Mouse (Mus musculus): Measurements from ENCODE around the gene Nkx2-2.

Gene Nkx2-2

DNA sequence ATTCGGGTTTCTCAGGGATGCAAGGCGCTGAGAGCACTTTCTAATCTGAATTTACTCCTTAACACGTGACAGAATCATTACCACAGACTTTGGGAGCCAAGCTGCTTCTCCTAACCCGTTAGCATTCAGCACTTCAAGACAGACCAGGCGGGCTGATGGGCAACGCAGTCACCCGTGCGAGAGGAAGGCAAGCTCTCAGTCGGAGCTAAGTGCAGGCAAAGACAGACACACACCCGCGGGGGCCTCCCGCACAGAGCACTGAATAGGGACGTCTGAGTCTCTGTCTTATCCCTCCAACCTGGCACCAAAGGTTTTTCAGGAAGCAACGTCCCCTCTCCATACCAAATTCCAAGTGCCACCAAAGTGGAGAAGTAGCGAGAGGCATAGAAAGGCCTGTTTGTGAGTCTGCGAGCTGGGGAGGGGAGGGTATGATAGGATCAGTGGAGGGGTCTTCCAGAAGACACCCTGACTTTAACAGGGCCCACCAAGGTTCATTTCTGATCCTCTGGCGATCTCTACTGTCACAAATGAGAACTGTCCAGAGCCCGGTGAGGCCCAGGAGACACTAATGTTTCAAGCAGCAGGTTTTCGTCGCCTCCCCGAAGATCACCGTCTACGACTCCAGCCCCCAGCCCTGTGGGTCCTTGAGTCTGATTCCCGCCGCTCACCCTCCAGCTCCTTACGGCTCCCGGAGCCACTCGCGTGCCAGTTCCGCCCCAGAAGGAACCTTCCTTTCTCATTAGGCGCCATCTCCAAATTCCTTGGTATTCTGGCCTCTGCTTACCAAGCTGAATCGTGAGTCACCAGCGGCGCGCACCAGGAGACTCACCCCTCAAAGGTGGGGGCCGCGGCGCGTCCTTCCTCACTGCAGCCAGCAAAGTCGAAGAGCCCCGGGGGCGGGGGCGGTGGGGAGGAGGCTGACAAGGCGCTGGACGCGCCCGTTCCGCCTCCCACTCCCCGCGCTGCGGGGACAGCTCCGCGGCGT lies at the start of gene Nkx2-2:
Nkx2-2 (minus strand) TSS at position 973 of the 985 bp plus-strand sequence.
- DNase-seq (ENCODE audit: extremely low spot score, low read depth, low spot score): no peak

DNA sequence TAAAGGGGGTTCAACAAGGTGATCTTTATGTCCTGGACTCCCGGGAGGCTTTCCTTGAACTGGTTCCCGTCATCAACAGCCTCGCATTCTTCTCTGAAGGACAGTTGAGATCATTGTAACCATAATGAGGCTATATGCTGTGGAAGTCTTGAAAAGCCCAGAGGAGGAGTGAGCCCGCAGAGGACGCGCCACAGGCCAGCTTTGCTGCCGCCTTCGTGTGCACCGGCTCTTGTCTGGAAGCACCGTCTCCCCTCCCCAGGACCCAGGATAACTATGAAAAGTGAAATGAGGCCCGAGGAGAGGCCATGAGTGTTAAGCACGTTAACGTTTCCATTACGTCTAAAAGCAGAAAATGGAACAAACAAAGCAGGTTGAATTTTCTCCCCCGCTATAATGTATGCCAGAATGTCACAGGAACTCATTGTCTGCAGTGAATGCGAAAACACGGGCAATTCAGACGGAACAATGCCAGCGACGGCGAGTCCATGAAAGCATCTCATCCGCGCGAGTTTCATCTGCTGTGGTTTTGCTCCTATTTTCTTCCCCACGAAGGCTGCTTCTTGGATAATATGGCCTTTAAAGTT lies 41.8 kb upstream of the Nkx2-2 start:
- no peak for DNase-seq (ENCODE audit: extremely low spot score, low read depth, low spot score)

DNA sequence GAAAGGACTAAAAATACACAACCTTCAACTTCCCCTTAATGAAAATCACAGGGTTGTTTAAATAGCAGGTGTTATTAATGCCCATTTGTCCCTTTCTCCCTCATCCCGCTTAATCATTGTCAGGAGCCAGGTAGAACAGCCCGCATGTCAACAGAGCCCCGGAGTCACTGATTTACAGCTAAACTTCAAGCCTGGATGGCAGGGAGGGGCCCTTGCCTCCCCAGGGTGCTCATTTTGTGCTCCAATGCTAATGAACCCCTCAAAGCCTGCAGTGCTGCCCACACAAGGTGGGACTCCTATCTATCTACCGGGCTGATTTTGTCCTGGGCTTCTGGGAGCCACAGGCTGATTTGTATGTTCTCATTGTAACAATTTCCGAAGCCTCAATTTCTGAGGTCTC lies 37.1 kb upstream of the Nkx2-2 start:
- DNase-seq (ENCODE audit: extremely low spot score, low read depth, low spot score): no peak

DNA sequence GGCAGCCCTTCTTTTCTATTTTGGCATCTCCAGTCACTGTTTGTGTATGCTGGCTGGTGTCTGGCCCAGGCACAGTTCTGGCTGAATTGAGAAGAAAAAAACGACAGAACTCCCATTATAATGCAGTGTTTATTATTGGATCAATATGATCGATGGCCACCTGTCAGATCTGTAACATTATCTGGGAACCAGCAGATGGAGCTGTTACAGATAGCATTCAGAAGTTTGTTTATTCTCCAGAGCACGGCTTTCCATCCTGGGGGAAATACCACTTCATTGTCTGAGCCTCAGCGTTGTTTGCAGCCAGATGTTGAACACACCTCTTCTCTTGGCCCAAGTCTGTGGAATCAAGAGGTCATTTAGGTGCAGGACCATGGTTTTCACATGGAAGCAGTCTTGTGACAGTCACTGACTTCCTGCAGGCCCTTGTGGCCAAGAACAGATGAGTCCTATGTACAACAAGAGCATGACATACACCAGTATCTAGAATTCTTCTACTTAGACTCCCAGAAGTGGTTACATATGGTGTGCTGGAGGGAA lies 11.1 kb upstream of the Nkx2-2 start:
- no peak for DNase-seq (ENCODE audit: extremely low spot score, low read depth, low spot score)

DNA sequence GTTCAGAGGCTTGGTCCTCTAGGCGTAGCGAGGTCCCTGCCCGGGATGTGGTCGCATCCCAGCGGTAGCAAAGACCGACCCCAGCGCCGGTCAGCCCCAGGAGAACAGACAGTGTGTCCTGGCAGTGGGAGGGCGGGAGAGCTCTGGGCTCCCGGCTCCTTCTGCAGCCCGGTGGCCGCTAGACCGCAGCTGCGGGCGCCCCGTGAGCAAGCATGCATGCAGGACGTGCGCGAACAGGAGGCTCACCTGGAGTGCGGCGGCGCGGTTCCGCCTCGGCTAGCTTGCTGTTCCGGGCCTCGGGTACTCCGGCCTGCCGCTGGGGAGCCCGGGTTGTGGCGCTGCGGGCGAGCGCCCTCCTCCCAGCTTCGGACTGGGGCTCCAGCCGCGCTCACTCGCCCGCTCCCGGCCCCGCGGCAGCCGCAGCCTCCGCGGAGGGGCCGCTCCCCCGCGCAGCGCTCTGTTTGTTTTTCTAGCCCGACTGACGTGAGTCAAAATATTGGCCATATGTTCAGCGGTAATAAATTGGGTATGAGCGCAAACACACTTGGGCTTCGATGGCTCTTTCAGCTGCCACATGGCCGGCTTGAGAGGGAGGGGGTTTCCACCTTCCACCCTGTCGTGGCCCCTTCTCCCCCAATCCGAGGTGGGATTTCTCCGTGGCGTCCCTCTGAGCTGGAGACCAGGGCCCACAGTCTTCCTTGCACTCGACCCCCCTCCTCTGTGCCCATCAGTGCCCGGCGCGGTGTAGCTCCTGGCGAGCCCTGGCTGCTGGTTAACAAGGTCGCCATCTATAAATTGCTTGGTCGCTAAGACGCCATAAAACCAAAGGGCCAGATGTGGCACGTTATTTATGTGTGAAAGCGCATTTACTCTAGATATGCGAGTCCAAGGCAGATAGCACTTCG lies 920 bp upstream of the Nkx2-2 start:
- DNase-seq (ENCODE audit: extremely low spot score, low read depth, low spot score): no peak

DNA sequence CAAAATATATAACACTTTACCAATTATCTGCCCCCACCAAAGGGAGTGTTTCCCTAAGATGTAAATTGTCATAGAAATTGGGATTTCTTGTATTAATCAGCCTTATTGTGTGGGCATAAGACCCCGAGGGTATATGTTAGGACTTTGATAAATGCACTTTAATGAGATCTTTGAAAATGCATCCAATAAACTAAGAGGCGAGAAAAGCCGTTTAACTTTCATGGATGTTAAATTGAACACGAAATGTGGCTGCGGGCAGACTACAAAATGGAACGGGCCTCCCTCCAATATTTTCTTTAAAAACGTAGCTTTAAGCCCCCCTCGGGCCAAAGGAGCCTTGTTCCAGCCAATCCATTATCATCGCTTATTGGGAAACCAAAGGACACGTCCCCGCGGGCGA lies 1.3 kb downstream of the Nkx2-2 start:
- DNase-seq (ENCODE audit: extremely low spot score, low read depth, low spot score): no peak

DNA sequence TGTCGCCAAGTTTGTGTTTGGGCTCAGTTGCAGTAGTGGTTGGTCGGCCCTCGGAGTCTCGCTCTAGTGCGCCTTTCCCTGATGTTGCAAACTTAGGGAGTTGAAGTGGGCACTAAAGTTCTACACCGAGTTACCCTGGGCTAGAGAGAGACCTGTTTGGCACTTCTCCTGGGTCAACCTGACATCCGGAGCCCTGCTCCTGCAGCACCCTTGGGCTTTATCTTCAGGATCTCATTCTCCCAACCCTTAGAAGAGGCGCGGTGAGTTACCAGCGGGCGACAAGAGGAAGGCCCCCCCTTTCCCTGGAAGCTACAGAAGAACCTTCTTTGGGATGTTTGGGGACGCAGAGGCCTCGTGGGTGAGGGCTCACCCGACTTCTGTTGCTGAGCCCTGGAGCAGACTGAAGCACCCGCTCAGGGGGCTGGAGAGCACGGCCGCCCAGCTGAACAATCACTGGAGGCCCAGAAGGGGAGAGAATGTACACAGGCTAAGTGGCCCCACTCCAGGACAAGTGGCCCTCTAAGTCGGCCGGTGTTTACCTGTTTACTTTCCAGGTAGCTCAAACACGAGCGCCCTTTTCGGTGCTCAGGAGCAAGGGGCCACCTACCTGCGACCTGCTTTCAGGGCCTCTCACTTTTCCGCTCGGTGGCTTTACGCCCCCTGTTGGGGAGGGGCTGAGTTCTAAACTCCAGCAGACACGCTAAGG lies 3.6 kb downstream of the Nkx2-2 start:
- no peak for DNase-seq (ENCODE audit: extremely low spot score, low read depth, low spot score)

DNA sequence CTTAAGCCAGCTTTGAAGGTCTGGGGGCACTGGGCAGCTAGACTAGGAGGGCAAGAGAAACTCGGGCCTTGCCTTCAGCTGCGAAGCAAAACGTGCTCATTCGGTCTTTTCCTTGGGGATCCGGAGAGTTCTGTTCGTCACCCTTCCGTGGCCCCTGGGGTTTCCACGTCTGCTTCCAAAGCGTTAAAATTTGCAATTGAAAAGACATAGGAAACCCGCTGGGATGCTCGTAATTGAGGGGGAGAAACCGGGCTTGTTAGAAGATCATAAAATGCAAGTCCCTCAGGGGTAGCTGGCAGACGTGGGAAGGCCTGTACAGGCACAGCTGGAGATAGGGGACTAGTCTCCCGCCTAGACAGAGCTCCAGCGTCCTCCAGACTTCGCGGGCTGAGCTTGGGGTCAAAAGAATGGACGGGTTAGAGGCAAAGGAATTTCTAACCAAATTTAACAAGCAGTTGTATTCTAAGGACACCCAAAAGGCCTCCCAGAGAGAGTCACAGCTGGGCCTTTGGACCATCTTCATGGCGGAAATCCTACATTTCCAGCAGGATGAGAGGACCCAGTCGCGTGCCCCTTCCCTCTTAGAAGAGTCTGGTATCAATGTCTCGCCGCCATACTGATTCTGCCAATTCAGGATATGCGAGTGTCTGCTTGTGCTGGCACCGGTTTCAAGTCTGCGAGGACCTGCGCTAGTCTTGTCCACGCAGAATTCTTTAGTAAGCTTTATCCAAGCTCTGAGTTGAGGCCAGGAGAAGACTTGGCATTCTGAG lies 4.3 kb downstream of the Nkx2-2 start:
- DNase-seq (ENCODE audit: extremely low spot score, low read depth, low spot score): no peak

DNA sequence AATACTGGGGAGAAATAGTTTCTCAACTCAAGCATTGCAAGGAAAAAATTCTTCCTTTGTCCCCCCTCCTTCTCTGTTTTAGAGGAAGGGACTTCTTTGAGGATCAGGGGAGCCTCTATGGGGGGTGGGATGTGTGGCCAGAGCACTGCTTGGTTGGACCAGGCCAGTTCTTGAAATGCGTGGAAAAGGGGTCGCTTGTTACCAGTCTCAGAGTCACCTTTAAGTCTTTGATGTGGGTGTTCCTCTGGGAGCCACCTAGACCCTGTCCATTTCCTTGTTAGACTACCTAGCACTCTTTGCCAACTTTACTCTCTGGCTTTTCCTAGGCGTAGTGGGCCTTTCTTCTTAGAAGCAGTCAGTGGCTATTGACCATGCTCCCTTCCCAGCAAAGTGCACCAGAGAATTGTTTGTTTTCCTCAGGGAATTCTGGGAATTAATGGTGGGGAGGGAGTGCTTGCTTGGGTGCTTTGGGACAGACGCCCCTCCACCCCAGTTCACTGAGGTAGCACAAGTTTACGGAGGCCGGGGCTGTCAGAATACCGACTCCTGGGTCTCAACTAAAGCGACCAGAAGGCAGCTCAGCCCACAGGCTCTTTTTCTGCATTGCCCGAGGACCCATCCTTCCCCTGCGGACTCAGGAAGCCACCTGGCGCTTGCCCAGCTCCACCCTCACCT lies 5.0 kb downstream of the Nkx2-2 start:
- no peak for DNase-seq (ENCODE audit: extremely low spot score, low read depth, low spot score)

DNA sequence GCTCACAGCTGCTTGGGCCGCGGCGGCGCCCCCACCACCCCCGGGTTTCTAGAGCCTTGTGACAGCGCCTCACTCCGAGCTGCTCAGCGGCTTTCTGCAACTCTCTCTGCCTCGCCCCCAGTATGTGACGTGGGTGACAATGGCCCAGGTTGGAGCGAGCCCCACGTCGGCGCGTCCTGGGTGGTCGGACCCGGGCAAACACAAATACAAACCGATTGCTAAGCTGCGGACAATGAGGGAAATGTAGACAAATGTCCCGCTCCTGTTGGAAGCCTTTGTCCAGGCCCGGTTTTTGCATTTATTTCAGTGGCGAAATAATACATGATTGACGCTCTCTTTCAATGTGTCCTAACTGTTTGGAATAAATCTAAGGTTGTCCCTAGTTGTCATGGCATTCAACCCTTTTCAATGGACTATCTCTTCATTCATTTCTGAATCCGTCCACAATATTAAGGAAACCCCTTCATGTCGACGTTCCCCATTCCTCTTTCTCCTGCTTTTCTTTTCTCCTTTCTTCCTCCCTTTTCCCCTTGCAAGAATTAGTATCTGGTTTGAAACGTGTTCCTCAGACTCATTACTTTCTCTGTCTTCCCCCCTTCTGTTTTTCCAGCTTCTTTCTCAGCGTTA lies 5.9 kb downstream of the Nkx2-2 start:
- no peak for DNase-seq (ENCODE audit: extremely low spot score, low read depth, low spot score)

DNA sequence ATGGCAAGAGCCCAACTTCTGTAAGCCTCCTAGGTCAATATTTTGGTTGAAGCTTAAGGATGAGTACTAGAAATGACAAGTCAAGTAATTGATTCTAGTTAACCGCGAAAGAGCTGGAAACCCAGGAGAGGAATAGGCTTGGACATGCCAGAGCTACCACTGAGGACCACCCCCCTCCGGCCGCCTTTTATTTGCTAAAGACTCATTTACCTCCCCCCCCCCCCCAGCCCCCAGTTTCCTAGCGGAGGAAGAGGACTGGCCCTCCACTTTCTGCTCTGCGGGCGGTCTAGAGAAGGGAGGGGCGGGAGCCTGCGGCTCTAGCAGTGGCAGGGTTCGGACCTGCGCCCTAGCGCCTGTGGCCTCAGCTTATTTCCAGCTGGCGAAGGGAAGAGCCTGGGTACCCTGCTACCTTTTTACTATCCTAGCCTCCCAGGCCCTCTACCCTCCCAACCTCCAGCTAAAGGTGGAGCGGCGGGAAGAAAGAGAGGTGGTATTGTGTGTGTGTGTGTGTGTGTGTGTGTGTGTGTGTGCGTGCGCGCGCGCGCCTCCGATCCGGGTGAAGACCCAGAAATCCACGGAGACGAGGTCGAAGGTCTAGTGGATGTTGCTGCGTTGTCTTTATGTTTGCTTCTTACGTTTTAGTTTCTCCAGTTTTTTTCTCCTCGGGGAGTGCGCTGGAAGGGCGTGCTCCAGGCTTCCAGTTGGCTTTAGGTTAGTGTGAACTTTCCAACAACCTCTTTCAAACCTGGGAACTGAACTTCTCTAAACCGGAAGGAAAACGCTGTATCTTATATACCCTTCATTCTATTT lies 6.8 kb downstream of the Nkx2-2 start:
- no peak for DNase-seq (ENCODE audit: extremely low spot score, low read depth, low spot score)

DNA sequence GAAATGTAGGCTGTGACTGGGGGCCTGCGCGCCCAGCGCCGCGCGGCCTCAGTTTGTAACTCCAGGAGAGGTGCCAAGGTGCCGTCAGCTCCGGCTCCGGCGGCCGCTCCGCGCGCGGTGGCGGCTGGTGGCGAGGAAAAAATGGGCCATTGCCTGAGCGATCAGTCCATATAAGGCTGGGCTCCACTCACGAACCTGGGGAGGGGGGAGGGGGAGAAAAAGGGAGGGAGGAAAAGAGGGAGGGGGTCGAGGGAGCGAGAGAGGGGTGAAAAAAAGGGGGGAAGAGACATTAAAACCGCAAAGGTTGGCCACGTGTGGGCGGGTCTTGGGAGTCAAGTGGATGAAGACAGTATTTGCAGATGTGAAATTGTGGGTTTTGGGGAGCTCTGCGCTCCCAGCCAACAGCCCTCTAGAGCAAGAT lies 7.8 kb downstream of the Nkx2-2 start:
- no peak for DNase-seq (ENCODE audit: extremely low spot score, low read depth, low spot score)

DNA sequence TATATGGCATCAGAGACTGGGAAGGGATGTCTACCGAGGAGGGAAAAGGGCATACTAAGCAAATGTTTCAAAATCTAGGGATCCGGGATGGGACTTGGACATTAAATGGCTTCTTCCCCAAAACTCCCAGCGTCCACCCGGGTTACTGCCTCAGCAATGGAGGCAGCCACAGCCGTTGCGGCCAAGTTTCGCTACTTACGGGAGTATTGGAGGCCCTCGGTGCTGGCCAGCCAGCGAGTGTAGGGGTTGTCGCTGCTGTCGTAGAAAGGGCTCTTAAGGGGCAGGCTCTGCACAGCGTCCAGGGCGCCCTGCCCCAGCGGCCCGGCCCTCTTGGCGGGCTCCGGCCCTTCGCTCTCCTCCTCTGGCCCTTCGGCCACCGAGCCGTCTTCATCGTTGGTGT lies 8.5 kb downstream of the Nkx2-2 start:
- DNase-seq (ENCODE audit: extremely low spot score, low read depth, low spot score): no peak

DNA sequence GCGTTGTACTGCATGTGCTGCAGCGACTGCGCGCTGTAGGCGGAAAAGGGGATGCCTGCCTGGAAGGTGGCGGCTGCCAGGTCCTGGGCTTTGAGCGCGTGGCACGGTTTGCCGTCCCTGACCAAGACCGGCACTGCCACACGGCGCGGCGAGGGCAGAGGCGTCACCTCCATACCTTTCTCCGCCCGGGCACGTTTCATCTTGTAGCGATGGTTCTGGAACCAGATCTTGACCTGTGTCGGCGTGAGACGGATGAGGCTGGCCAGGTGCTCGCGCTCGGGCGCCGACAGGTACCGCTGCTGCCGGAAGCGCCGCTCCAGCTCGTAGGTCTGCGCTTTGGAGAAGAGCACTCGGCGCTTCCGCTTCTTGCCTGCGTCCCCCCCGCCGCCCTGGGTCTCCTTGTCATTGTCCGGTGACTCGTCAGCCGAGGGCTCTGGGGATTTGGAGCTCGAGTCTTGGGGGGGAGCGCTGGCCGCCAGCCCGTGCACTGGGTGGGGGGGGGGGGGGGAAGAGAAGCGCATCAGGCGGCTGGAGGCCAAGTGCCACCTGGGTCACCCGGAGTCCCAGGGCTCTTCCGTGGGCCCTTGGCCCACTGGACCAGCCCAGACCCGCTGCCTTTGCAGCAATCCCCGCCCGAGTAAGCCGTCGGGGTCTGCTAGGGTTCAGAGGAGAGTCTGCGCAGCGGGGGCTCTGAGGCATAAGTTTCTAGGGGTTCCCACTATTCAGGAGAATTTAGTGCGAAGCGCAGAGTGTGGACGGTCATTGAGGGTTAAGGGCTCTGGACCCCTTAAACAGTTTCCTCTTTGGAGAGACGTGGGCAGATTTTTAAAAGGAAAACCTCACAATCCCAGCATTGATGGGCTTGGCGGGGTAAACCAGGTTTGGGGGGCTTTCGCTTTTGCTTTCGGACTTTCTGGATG lies 9.7 kb downstream of the Nkx2-2 start:
- DNase-seq (ENCODE audit: extremely low spot score, low read depth, low spot score): no peak

DNA sequence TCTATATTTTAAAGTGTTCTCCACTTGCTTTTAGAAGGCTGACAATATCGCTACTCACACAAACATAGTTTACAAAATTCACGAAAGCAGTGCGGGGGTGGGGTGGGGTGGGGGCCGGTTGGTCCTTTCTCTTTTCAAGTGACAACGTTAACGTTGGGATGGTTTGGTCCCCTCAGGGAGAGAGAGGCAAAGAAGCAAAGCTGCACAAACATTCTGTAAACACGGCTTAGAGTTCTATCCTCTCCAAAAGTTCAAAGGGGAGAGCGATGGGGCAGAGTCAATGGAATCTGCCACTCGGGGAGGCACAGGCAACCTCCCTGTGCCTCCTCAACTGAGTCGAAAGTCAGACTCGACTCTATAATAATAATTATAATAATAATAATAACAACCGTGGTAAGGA lies 10.5 kb downstream of the Nkx2-2 start:
- no peak for DNase-seq (ENCODE audit: extremely low spot score, low read depth, low spot score)

DNA sequence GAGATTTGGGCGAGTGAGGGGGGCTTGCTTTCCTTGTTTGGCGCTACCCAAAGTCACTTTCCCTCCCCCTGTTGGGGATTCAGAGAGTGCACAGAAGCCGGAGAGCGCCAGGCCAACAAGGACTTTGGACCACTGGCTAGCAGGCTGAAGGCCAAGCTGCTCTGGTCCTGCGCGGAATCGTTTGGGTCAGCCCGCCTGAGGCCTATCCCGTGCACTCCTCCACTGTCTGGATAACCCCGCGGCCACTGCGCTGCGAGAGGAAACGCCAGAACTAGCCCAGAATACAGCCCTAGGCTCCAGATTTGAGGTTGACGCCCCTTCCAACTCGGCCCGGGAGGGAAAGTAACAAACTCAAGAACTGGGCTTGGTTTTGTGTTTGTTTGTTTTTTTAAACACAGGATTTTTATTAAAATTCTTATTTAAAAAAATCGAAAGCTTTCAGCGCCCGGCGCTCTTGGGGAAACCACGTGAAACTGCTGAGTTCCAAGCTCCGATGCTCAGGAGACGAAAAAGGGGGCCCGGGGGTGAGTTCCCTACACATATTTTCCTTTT lies 11.3 kb downstream of the Nkx2-2 start:
- no peak for DNase-seq (ENCODE audit: extremely low spot score, low read depth, low spot score)

Measured in hindlimb bud, embryonic 11.5 days (tissue).